Mouse (Mus musculus) intestine, embryonic 14.5 days (tissue): ENCODE measurements around the gene Cacna1c. TPM values are rescaled to one million over a fixed set of nuclear protein-coding genes. Genes with fewer than 3 reads are reported as not detected.

ENCODE experiments used
- ATAC-seq: fragments of 200-750 bp; cut with Nextera tagmentation; replicated peaks from 2 replicates; pipeline ENCODE4 v1.8.0; 2017; ENCODE audit warnings: low read depth, moderate number of reproducible peaks, moderate TSS enrichment, moderate library complexity; ENCODE audit not compliant: low FRiP score, low TSS enrichment
- DNase-seq: peaks from one replicate; pipeline ENCODE4 v3.0.0-alpha.2; 2018; ENCODE audit warnings: low spot score
- H3K27ac ChIP-seq: fragments of 300-500 bp; sonication (generic); 2 replicates; pipeline ENCODE4 v1.5.1; 2014; ENCODE audit warnings: low read depth, mild to moderate bottlenecking, control low read depth
- H3K27me3 ChIP-seq: fragments of 300-500 bp; sonication (generic); replicated peaks from 2 replicates; pipeline ENCODE4 v1.6.1; 2014; ENCODE audit warnings: low read length, control low read depth; ENCODE audit not compliant: control insufficient read depth, insufficient read depth
- H3K36me3 ChIP-seq: fragments of 300-500 bp; sonication (generic); 2 replicates; pipeline ENCODE4 v1.6.1; 2014; ENCODE audit warnings: low read length, control low read depth; ENCODE audit not compliant: control insufficient read depth, insufficient read depth
- H3K4me1 ChIP-seq: fragments of 300-500 bp; sonication (generic); replicated peaks from 2 replicates; pipeline ENCODE4 v1.6.1; 2014; ENCODE audit warnings: low read length, control low read depth, mixed read lengths; ENCODE audit not compliant: control insufficient read depth, insufficient read depth
- H3K4me2 ChIP-seq: fragments of 300-500 bp; sonication (generic); 2 replicates; pipeline ENCODE4 v1.6.1; 2014; ENCODE audit warnings: low read length
- H3K4me3 ChIP-seq: fragments of 300-500 bp; sonication (generic); 2 replicates; pipeline ENCODE4 v1.5.1; 2014; ENCODE audit warnings: low read depth, low read length, control low read depth, mixed read lengths
- H3K9ac ChIP-seq: fragments of 300-500 bp; sonication (generic); 2 replicates; pipeline ENCODE4 v1.6.1; 2014; ENCODE audit warnings: mild to moderate bottlenecking, low read length
- H3K9me3 ChIP-seq: fragments of 300-500 bp; sonication (generic); 2 replicates; pipeline ENCODE4 v1.6.1; 2016; ENCODE audit warnings: low read length, control low read depth; ENCODE audit not compliant: control insufficient read depth
- WGBS: fragments of 180-500 bp; shearing (Covaris S2); extraction: QIAGEN DNeasy Blood & Tissue Kit; methylation state at CpG from one replicate; pipeline ENCODE4 v1.1.7; 2014; 5-methylcytosine and 5-hydroxymethylcytosine counted together
- polyA plus RNA-seq: library from polyadenylated mRNA; unstranded; fragments of >200 nt; fragmentation: Nextera tagmentation; extraction: Ambion mirVana; gene quantifications from 2 replicates; pipeline ENCODE4 v1.2.1, GENCODE M21; 2014

Cacna1c gene
- polyA plus RNA-seq, 1 experiment from 2014 or later = 6.5 TPM

GRCm38 (mm10) chr6:118887032-118887431 is 309.2 kb downstream of the Cacna1c start:
- Histone ChIP-seq H3K4me1 (no peaks in the 10 kb centered on the region), H3K36me3 (no peaks in the 10 kb centered on the region), H3K4me3 (no peak overlapping the region), H3K27ac (no peak overlapping the region), H3K9ac (no peak overlapping the region), H3K9me3 (no peaks in the 10 kb centered on the region), H3K27me3 (no peaks in the 10 kb centered on the region), H3K4me2 (no peak overlapping the region)
- DNase-seq (no peak), ATAC-seq (no peak)
- 68% methylated on average over 8 of the region's 8 CpGs for WGBS

GRCm38 (mm10) chr6:118884961-118885360 is 311.3 kb downstream of the Cacna1c start:
- H3K4me2 ChIP-seq = no peak overlapping the region
- ATAC-seq = no peak
- H3K9me3 ChIP-seq = no peaks in the 10 kb centered on the region
- no peaks in the 10 kb centered on the region for H3K36me3 ChIP-seq
- H3K9ac ChIP-seq = no peak overlapping the region
- H3K27me3 ChIP-seq = no peaks in the 10 kb centered on the region
- WGBS = 69% methylated on average over 1 of the region's 1 CpGs
- no peak for DNase-seq
- H3K4me1 ChIP-seq = no peaks in the 10 kb centered on the region
- no peak overlapping the region for H3K4me3 ChIP-seq
- no peak overlapping the region for H3K27ac ChIP-seq

GRCm38 (mm10) chr6:118884073-118884551 is 312.1 kb downstream of the Cacna1c start:
- H3K4me2 ChIP-seq = no peak overlapping the region
- H3K27ac ChIP-seq = no peak overlapping the region
- H3K9me3 ChIP-seq = no peaks in the 10 kb centered on the region
- 73% methylated on average over 8 of the region's 8 CpGs for WGBS
- H3K4me1 ChIP-seq = no peaks in the 10 kb centered on the region
- no peak overlapping the region for H3K4me3 ChIP-seq
- DNase-seq (no peak), ATAC-seq (no peak)
- no peaks in the 10 kb centered on the region for H3K36me3 ChIP-seq
- no peaks in the 10 kb centered on the region for H3K27me3 ChIP-seq
- H3K9ac ChIP-seq = no peak overlapping the region

GRCm38 (mm10) chr6:118876204-118876603 is 320.0 kb downstream of the Cacna1c start:
- ATAC-seq (no peak), DNase-seq (no peak)
- WGBS = 56% methylated on average over 2 of the region's 2 CpGs
- H3K9me3 ChIP-seq = no peaks in the 10 kb centered on the region
- no peaks in the 10 kb centered on the region for H3K36me3 ChIP-seq
- no peak overlapping the region for H3K9ac ChIP-seq
- H3K4me1 ChIP-seq = no peaks in the 10 kb centered on the region; the same call in 1 of the 2 replicates
- no peak overlapping the region for H3K4me2 ChIP-seq
- H3K4me3 ChIP-seq = no peak overlapping the region
- no peak overlapping the region for H3K27ac ChIP-seq
- H3K27me3 ChIP-seq = no peaks in the 10 kb centered on the region

GRCm38 (mm10) chr6:118870241-118870841 is 325.9 kb downstream of the Cacna1c start:
- no peaks in the 10 kb centered on the region; the same call in 1 of the 2 replicates for H3K4me1 ChIP-seq
- H3K9me3 ChIP-seq = no peaks in the 10 kb centered on the region
- no peaks in the 10 kb centered on the region for H3K36me3 ChIP-seq
- 69% methylated on average over 7 of the region's 7 CpGs for WGBS
- H3K4me3 ChIP-seq = no peak overlapping the region
- no peaks in the 10 kb centered on the region for H3K27me3 ChIP-seq
- H3K9ac ChIP-seq = no peak overlapping the region
- ATAC-seq (no peak), DNase-seq (no peak)
- no peak overlapping the region for H3K27ac ChIP-seq
- H3K4me2 ChIP-seq = no peak overlapping the region

- no peak for ATAC-seq
- Histone ChIP-seq H3K9me3 (no peaks in the 10 kb centered on the region), H3K27ac (no peak overlapping the region), H3K4me3 (no peak overlapping the region), H3K9ac (no peak overlapping the region), H3K36me3 (no peaks in the 10 kb centered on the region), H3K27me3 (no peaks in the 10 kb centered on the region), H3K4me1 (no peaks in the 10 kb centered on the region), H3K4me2 (no peak overlapping the region)
- WGBS = 90% methylated on average over 7 of the region's 7 CpGs
- no peak for DNase-seq
These were observed 328.8 kb downstream of the Cacna1c start for GRCm38 (mm10) chr6:118867384-118867783.

GRCm38 (mm10) chr6:118866889-118867288 is 329.3 kb downstream of the Cacna1c start:
- Histone ChIP-seq H3K4me3 (no peak overlapping the region), H3K36me3 (no peaks in the 10 kb centered on the region), H3K4me2 (no peak overlapping the region), H3K9me3 (no peaks in the 10 kb centered on the region), H3K4me1 (no peaks in the 10 kb centered on the region), H3K27ac (no peak overlapping the region), H3K27me3 (no peaks in the 10 kb centered on the region), H3K9ac (no peak overlapping the region)
- ATAC-seq (no peak), DNase-seq (no peak)
- 64% methylated on average over 3 of the region's 3 CpGs for WGBS

- H3K27ac ChIP-seq = no peak overlapping the region
- no peak for DNase-seq
- H3K4me3 ChIP-seq = no peak overlapping the region
- H3K9ac ChIP-seq = no peak overlapping the region
- 82% methylated on average over 5 of the region's 5 CpGs for WGBS
- no peaks in the 10 kb centered on the region for H3K36me3 ChIP-seq
- H3K4me2 ChIP-seq = no peak overlapping the region
- H3K4me1 ChIP-seq = no peaks in the 10 kb centered on the region
- no peak for ATAC-seq
- no peaks in the 10 kb centered on the region for H3K9me3 ChIP-seq
- no peaks in the 10 kb centered on the region for H3K27me3 ChIP-seq
These were observed 330.3 kb downstream of the Cacna1c start for GRCm38 (mm10) chr6:118865777-118866380.
